Mouse (Mus musculus) small intestine, adult 2 months (tissue): ENCODE data around the gene Tdp1.

ENCODE experiments used
- CTCF ChIP-seq: fragments of 200-500 bp; IDR thresholded peaks from 2 replicates; pipeline ENCODE4 v1.5.1; 2012; ENCODE audit warnings: low read depth, mild to moderate bottlenecking, control low read depth, inconsistent platforms, low read length, moderate library complexity, mixed read lengths; ENCODE audit not compliant: insufficient replicate concordance, insufficient read length; ENCODE audit errors: extremely low read depth
- POLR2A ChIP-seq: fragments of 200-500 bp; IDR thresholded peaks from 2 replicates; pipeline ENCODE4 v1.6.1; 2012; ENCODE audit warnings: low read depth, mild to moderate bottlenecking, control low read depth, inconsistent platforms, low read length, moderate library complexity

GRCm38 (mm10) chr12:99992362-99992862, 108.1 kb downstream of the Tdp1 start:
- TF ChIP-seq POLR2A, result no peak
- TF ChIP-seq CTCF, result no peak
